15 mouse cellular contexts compared by ENCODE assay signal in genomic region chr1:36545382-36545781, GRCm38 (mm10). TPM values are rescaled to one million over a fixed set of nuclear protein-coding genes. Genes with fewer than 3 reads are reported as not detected.
A peak's percentile ranks its signal among the peaks of the same experiment; 100 is the strongest.
DNase-seq lines count a peak whose midpoint lies in the region; ATAC-seq lines count a peak whose summit lies in the region.
"Had no signal": no experiment of that assay in that cellular context is flagged by ENCODE, and none has a peak within 500 bp of the region (broad histone marks: within the 10 kb centered on the region; RNA-seq: fewer than 3 reads in every experiment).

No protein-coding gene starts in this region.

- DNase-seq in heart, postnatal 10 days: no peak
- DNase-seq in midbrain, embryonic 10.5 days (ENCODE audit: low spot score): no peak
- peak; percentile 50 for DNase-seq in ES-CJ7 (ENCODE audit: low read depth, low spot score)
- DNase-seq in gastrocnemius, adult 8-10 months (ENCODE audit: low spot score in 2 of 2): no peak
- DNase-seq: gastrocnemius, postnatal 25 days; heart, postnatal 14 days; lung, postnatal 14 days had no signal

- no peaks in the 10 kb centered on the region for H3K9me3 ChIP-seq in heart, embryonic 13.5 days
- no peaks in the 10 kb centered on the region for H3K9me3 ChIP-seq in midbrain, embryonic 13.5 days
- H3K9me3 ChIP-seq in midbrain, embryonic 10.5 days (replicated peaks): no peaks in the 10 kb centered on the region
- no peaks in the 10 kb centered on the region for H3K9me3 ChIP-seq in liver, embryonic 12.5 days (replicated peaks)
- H3K9me3 ChIP-seq: embryonic facial prominence, embryonic 12.5 days had no signal

- H3K9ac ChIP-seq in heart, embryonic 13.5 days: no peak overlapping the region
- H3K9ac ChIP-seq in midbrain, embryonic 13.5 days (replicated peaks): no peak overlapping the region
- H3K9ac ChIP-seq in liver, embryonic 12.5 days: no peak overlapping the region

- intact Hi-C loops in heart, postnatal 10 days (cut with DNase I): no loop called here

- no peaks in the 10 kb centered on the region for H3K27me3 ChIP-seq in heart, embryonic 13.5 days (replicated peaks)
- H3K27me3 ChIP-seq in midbrain, embryonic 13.5 days: no peaks in the 10 kb centered on the region
- no peaks in the 10 kb centered on the region for H3K27me3 ChIP-seq in midbrain, embryonic 10.5 days (ENCODE audit: low read depth, poor library complexity, severe bottlenecking)
- no peaks in the 10 kb centered on the region for H3K27me3 ChIP-seq in liver, embryonic 12.5 days (replicated peaks)
- H3K27me3 ChIP-seq: embryonic facial prominence, embryonic 12.5 days had no signal

- peak overlapping the region; percentile 81 for H3K4me2 ChIP-seq in heart, embryonic 13.5 days
- no peak overlapping the region for H3K4me2 ChIP-seq in midbrain, embryonic 13.5 days (replicated peaks)
- H3K4me2 ChIP-seq in liver, embryonic 12.5 days: peak overlapping the region; percentile 90; the same call in 1 of the 2 replicates

- peak overlapping the region; percentile 79; the same call in 1 of the 2 replicates for H3K4me3 ChIP-seq in heart, embryonic 13.5 days
- no peak overlapping the region for H3K4me3 ChIP-seq in midbrain, embryonic 13.5 days (replicated peaks)
- no peak overlapping the region for H3K4me3 ChIP-seq in midbrain, embryonic 10.5 days
- no peak overlapping the region for H3K4me3 ChIP-seq in liver, embryonic 12.5 days

- peaks cover 49% of the 10 kb centered on the region for H3K4me1 ChIP-seq in heart, embryonic 13.5 days
- H3K4me1 ChIP-seq in midbrain, embryonic 13.5 days (replicated peaks): peaks cover 42% of the 10 kb centered on the region
- H3K4me1 ChIP-seq in midbrain, embryonic 10.5 days: peaks cover 42% of the 10 kb centered on the region
- peaks cover 25% of the 10 kb centered on the region for H3K4me1 ChIP-seq in liver, embryonic 12.5 days

- ATAC-seq in heart, embryonic 13.5 days (ENCODE audit: extremely low read depth, insufficient number of reproducible peaks, low FRiP score, low TSS enrichment): no peak
- ATAC-seq in midbrain, embryonic 13.5 days: no peak
- ATAC-seq in liver, embryonic 12.5 days: no peak
- ATAC-seq in granulocyte monocyte progenitor cell, adult 5-6 weeks (replicated peaks; ENCODE audit: poor library complexity, severe bottlenecking): no peak

- 66% methylated on average over 2 of the region's 2 CpGs for WGBS in heart, embryonic 13.5 days
- WGBS in midbrain, embryonic 13.5 days: 85% methylated on average over 2 of the region's 2 CpGs
- 91% methylated on average over 2 of the region's 2 CpGs for WGBS in midbrain, embryonic 10.5 days
- WGBS in liver, embryonic 12.5 days (ENCODE audit: insufficient replicate concordance): 37% methylated on average over 2 of the region's 2 CpGs

- H3K27ac ChIP-seq in heart, embryonic 13.5 days (replicated peaks): no peak overlapping the region
- 0 out of 2 replicates have a peak overlapping the region, but pooled peaks have one; percentile 30 for H3K27ac ChIP-seq in midbrain, embryonic 13.5 days
- no peak overlapping the region for H3K27ac ChIP-seq in midbrain, embryonic 10.5 days (replicated peaks)
- H3K27ac ChIP-seq in liver, embryonic 12.5 days: no peak overlapping the region
- H3K27ac ChIP-seq: embryonic facial prominence, embryonic 12.5 days; kidney, postnatal 0 days; layer of hippocampus, adult 2 months; left cerebral cortex, adult 2 months had no signal

- peaks cover 57% of the 10 kb centered on the region for H3K36me3 ChIP-seq in heart, embryonic 13.5 days
- peaks cover 37% of the 10 kb centered on the region for H3K36me3 ChIP-seq in midbrain, embryonic 13.5 days
- peaks cover 45% of the 10 kb centered on the region for H3K36me3 ChIP-seq in midbrain, embryonic 10.5 days
- H3K36me3 ChIP-seq in liver, embryonic 12.5 days: peaks cover 43% of the 10 kb centered on the region

RNA-seq across cellular contexts. Expression of gene Ankrd39, which starts 1.9 kb away (rescaled TPM):
- polyA plus RNA-seq in heart, embryonic 13.5 days (2015; fragmentation: Nextera tagmentation; extraction: Ambion mirVana): 23.6 and 27.2 TPM in 2 replicates
- 10 to 100 TPM; 12.9 to 14.1 TPM for total RNA-seq in heart, postnatal 10 days (2021)
- polyA plus RNA-seq in midbrain, embryonic 13.5 days (2015; fragmentation: Nextera tagmentation; extraction: Ambion mirVana): 22.1 and 22.3 TPM in 2 replicates
- polyA plus RNA-seq in midbrain, embryonic 10.5 days (2016; fragmentation: Nextera tagmentation; extraction: Ambion mirVana): 17.8 and 21.2 TPM in 2 replicates
- 9.0 and 10.5 TPM in 2 replicates for polyA plus RNA-seq in liver, embryonic 12.5 days (2016; fragmentation: Nextera tagmentation; extraction: Ambion mirVana)
- total RNA-seq in granulocyte monocyte progenitor cell, adult 5-6 weeks (2014; fragmentation: Nextera tagmentation): 4.9 and 6.5 TPM in 2 replicates
- 3.1 and 7.2 TPM in 2 replicates for total RNA-seq in granulocyte monocyte progenitor cell, adult 5-6 weeks (2017)
- total RNA-seq in gastrocnemius, adult 8-10 months (2022): 1 to 10 TPM; 6.3 to 9.7 (median 9.4) TPM

RNA-seq across cellular contexts. Expression of gene Gm42417, which starts 6.2 kb away (rescaled TPM):
- polyA plus RNA-seq in heart, embryonic 13.5 days (2015; fragmentation: Nextera tagmentation; extraction: Ambion mirVana): not detected in 2 replicates
- total RNA-seq in heart, postnatal 10 days (2021): 100 to 1,000 TPM in 1 of 2 experiments, 10 to 100 TPM in 1; 90.6 to 123 TPM
- not detected in 2 replicates for polyA plus RNA-seq in midbrain, embryonic 13.5 days (2015; fragmentation: Nextera tagmentation; extraction: Ambion mirVana)
- polyA plus RNA-seq in midbrain, embryonic 10.5 days (2016; fragmentation: Nextera tagmentation; extraction: Ambion mirVana): 0.69 TPM in 1 of 2 replicates, not detected in the other
- polyA plus RNA-seq in liver, embryonic 12.5 days (2016; fragmentation: Nextera tagmentation; extraction: Ambion mirVana): 0.15 and 0.29 TPM in 2 replicates
- total RNA-seq in granulocyte monocyte progenitor cell, adult 5-6 weeks (2014; fragmentation: Nextera tagmentation): not detected in 2 replicates
- total RNA-seq in granulocyte monocyte progenitor cell, adult 5-6 weeks (2017): 0.93 TPM in 1 of 2 replicates, not detected in the other
- 1,000 to 10,000 TPM in 3 of 4 experiments, 100 to 1,000 TPM in 1; 926 to 1,454 (median 1,403) TPM for total RNA-seq in gastrocnemius, adult 8-10 months (2022)
- total RNA-seq: layer of hippocampus, adult 2 months; left cerebral cortex, adult 2 months had no signal
- polyA plus RNA-seq: kidney, postnatal 0 days had no signal

RNA-seq across cellular contexts. Expression of gene Ankrd23, which starts 8.7 kb away (rescaled TPM):
- 17.7 and 20.1 TPM in 2 replicates for polyA plus RNA-seq in heart, embryonic 13.5 days (2015; fragmentation: Nextera tagmentation; extraction: Ambion mirVana)
- 100 to 1,000 TPM; 189 to 244 TPM for total RNA-seq in heart, postnatal 10 days (2021)
- polyA plus RNA-seq in midbrain, embryonic 13.5 days (2015; fragmentation: Nextera tagmentation; extraction: Ambion mirVana): 16.1 and 19.0 TPM in 2 replicates
- 16.3 and 17.4 TPM in 2 replicates for polyA plus RNA-seq in midbrain, embryonic 10.5 days (2016; fragmentation: Nextera tagmentation; extraction: Ambion mirVana)
- polyA plus RNA-seq in liver, embryonic 12.5 days (2016; fragmentation: Nextera tagmentation; extraction: Ambion mirVana): 4.0 and 6.9 TPM in 2 replicates
- total RNA-seq in granulocyte monocyte progenitor cell, adult 5-6 weeks (2014; fragmentation: Nextera tagmentation): 7.0 and 12.2 TPM in 2 replicates
- 5.8 and 8.4 TPM in 2 replicates for total RNA-seq in granulocyte monocyte progenitor cell, adult 5-6 weeks (2017)
- 1,000 to 10,000 TPM; 2,275 to 3,003 (median 2,494) TPM for total RNA-seq in gastrocnemius, adult 8-10 months (2022)

RNA-seq across cellular contexts. Expression of gene Sema4c, which starts 12.8 kb away (rescaled TPM):
- polyA plus RNA-seq in heart, embryonic 13.5 days (2015; fragmentation: Nextera tagmentation; extraction: Ambion mirVana): 10.0 and 10.2 TPM in 2 replicates
- total RNA-seq in heart, postnatal 10 days (2021): 10 to 100 TPM; 24.4 to 25.0 TPM
- polyA plus RNA-seq in midbrain, embryonic 13.5 days (2015; fragmentation: Nextera tagmentation; extraction: Ambion mirVana): 33.4 and 35.4 TPM in 2 replicates
- 20.8 and 26.3 TPM in 2 replicates for polyA plus RNA-seq in midbrain, embryonic 10.5 days (2016; fragmentation: Nextera tagmentation; extraction: Ambion mirVana)
- 3.9 TPM in 2 replicates for polyA plus RNA-seq in liver, embryonic 12.5 days (2016; fragmentation: Nextera tagmentation; extraction: Ambion mirVana)
- 2.0 and 2.3 TPM in 2 replicates for total RNA-seq in granulocyte monocyte progenitor cell, adult 5-6 weeks (2014; fragmentation: Nextera tagmentation)
- 1.9 and 2.1 TPM in 2 replicates for total RNA-seq in granulocyte monocyte progenitor cell, adult 5-6 weeks (2017)
- 1 to 10 TPM; 2.7 to 5.2 (median 4.6) TPM for total RNA-seq in gastrocnemius, adult 8-10 months (2022)

RNA-seq across cellular contexts. Expression of gene Cnnm3, which starts 33.7 kb away (rescaled TPM):
- 2.0 and 2.4 TPM in 2 replicates for polyA plus RNA-seq in heart, embryonic 13.5 days (2015; fragmentation: Nextera tagmentation; extraction: Ambion mirVana)
- 10 to 100 TPM; 15.3 to 18.3 TPM for total RNA-seq in heart, postnatal 10 days (2021)
- polyA plus RNA-seq in midbrain, embryonic 13.5 days (2015; fragmentation: Nextera tagmentation; extraction: Ambion mirVana): 4.2 and 4.8 TPM in 2 replicates
- polyA plus RNA-seq in midbrain, embryonic 10.5 days (2016; fragmentation: Nextera tagmentation; extraction: Ambion mirVana): 2.6 and 3.1 TPM in 2 replicates
- polyA plus RNA-seq in liver, embryonic 12.5 days (2016; fragmentation: Nextera tagmentation; extraction: Ambion mirVana): 1.3 and 1.5 TPM in 2 replicates
- 14.7 and 28.8 TPM in 2 replicates for total RNA-seq in granulocyte monocyte progenitor cell, adult 5-6 weeks (2014; fragmentation: Nextera tagmentation)
- 9.3 and 14.4 TPM in 2 replicates for total RNA-seq in granulocyte monocyte progenitor cell, adult 5-6 weeks (2017)
- total RNA-seq in gastrocnemius, adult 8-10 months (2022): 10 to 100 TPM in 3 of 4 experiments, 1 to 10 TPM in 1; 8.9 to 12.8 (median 11.3) TPM
